Comparison of ENCODE assay signal across 15 mouse cellular contexts in the genomic region with DNA sequence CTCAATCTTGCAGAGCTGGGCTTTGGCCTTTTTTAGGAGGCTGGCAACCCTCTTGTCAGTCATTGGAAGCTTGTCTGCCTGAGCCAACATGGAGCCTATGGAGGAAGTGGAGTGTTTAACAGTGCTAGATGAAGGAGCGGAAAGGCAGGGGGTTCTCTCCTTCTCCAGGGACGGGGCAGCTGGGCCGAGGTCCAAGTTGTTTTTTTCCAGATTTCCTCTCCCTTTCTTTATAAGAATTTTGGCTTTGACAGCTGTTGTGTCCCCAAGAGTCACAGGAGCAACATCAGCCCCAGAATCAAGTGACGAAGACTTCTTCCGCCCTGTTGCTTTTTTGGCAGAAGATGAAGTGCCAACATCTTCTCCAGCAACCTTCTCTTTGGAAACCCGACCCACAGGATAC. TPM values are rescaled to one million over a fixed set of nuclear protein-coding genes. Genes with fewer than 3 reads are reported as not detected.
"Had no signal": no experiment of that assay in that cellular context is flagged by ENCODE, and none has a peak within 500 bp of the region (broad histone marks: within the 10 kb centered on the region; RNA-seq: fewer than 3 reads in every experiment).

No protein-coding gene starts in this region.

- H3K4me1 ChIP-seq: limb, embryonic 13.5 days; neural tube, embryonic 15.5 days had no signal

- H3K9me3 ChIP-seq: limb, embryonic 13.5 days; midbrain, embryonic 10.5 days; neural tube, embryonic 15.5 days had no signal

- H3K4me3 ChIP-seq: layer of hippocampus, adult 2 months; limb, embryonic 13.5 days; midbrain, embryonic 10.5 days; myocyte; neural tube, embryonic 15.5 days had no signal

- H3K4me2 ChIP-seq: limb, embryonic 13.5 days; neural tube, embryonic 15.5 days had no signal

- H3K27ac ChIP-seq: layer of hippocampus, adult 2 months; limb, embryonic 13.5 days; liver, embryonic 14.5 days; midbrain, embryonic 10.5 days; neural tube, embryonic 15.5 days had no signal

- H3K27me3 ChIP-seq: limb, embryonic 13.5 days; neural tube, embryonic 15.5 days had no signal

- DNase-seq: kidney, postnatal 4 days; left cerebral cortex, postnatal 4 days; lung, adult 18-20 months; lung, postnatal 4 days; midbrain, embryonic 14.5 days; right cerebral cortex, adult 18-20 months; right cerebral cortex, postnatal 25 days; thymus, postnatal 4 days had no signal

- H3K9ac ChIP-seq: limb, embryonic 13.5 days; liver, embryonic 14.5 days; neural tube, embryonic 15.5 days had no signal

RNA-seq across cellular contexts. Expression of gene Ttc36, which starts 44.6 kb away (rescaled TPM):
- polyA plus RNA-seq: limb, embryonic 13.5 days; neural tube, embryonic 11.5 days had no signal
